Comparison of ENCODE assay signal across 17 mouse cellular contexts in genomic region chr10:15243460-15243859, GRCm38 (mm10).
"Had no signal": no experiment of that assay in that cellular context is flagged by ENCODE, and none has a peak within 500 bp of the region (broad histone marks: within the 10 kb centered on the region; RNA-seq: fewer than 3 reads in every experiment).

No protein-coding gene starts in this region.

- H3K27ac ChIP-seq: liver, embryonic 13.5 days; liver, embryonic 15.5 days; macrophage; midbrain, embryonic 13.5 days; midbrain, embryonic 15.5 days; neural tube, embryonic 12.5 days; stomach, embryonic 15.5 days; stomach, postnatal 0 days had no signal

- H3K4me1 ChIP-seq: liver, embryonic 13.5 days; liver, embryonic 15.5 days; megakaryocyte, embryonic 14.5 days; midbrain, embryonic 13.5 days; midbrain, embryonic 15.5 days; neural tube, embryonic 12.5 days; stomach, embryonic 15.5 days had no signal

- DNase-seq: liver, embryonic 13.5 days; liver, postnatal 0 days; lung, adult 2 months; lung, postnatal 14 days; right cerebral cortex, postnatal 14 days; thymus, adult 2 months; thymus, postnatal 14 days; thymus, postnatal 36 days had no signal

- H3K9ac ChIP-seq: liver, embryonic 13.5 days; liver, embryonic 15.5 days; liver, postnatal 0 days; midbrain, embryonic 13.5 days; midbrain, embryonic 15.5 days; neural tube, embryonic 12.5 days; stomach, embryonic 15.5 days had no signal

- H3K9me3 ChIP-seq: liver, embryonic 13.5 days; liver, embryonic 15.5 days; megakaryocyte, embryonic 14.5 days; midbrain, embryonic 13.5 days; midbrain, embryonic 15.5 days; neural tube, embryonic 12.5 days; stomach, embryonic 15.5 days had no signal

- H3K27me3 ChIP-seq: liver, embryonic 13.5 days; liver, embryonic 15.5 days; megakaryocyte, embryonic 14.5 days; midbrain, embryonic 13.5 days; midbrain, embryonic 15.5 days; neural tube, embryonic 12.5 days; stomach, embryonic 15.5 days had no signal

- H3K4me2 ChIP-seq: liver, embryonic 13.5 days; liver, embryonic 15.5 days; midbrain, embryonic 11.5 days; midbrain, embryonic 13.5 days; midbrain, embryonic 15.5 days; neural tube, embryonic 12.5 days; stomach, embryonic 15.5 days had no signal

- ATAC-seq: liver, postnatal 0 days; midbrain, embryonic 13.5 days; midbrain, embryonic 15.5 days had no signal

- H3K4me3 ChIP-seq: liver, embryonic 13.5 days; liver, embryonic 15.5 days; megakaryocyte, embryonic 14.5 days; midbrain, embryonic 13.5 days; midbrain, embryonic 15.5 days; neural tube, embryonic 12.5 days; stomach, embryonic 15.5 days had no signal

- H3K36me3 ChIP-seq: liver, embryonic 13.5 days; liver, embryonic 15.5 days; midbrain, embryonic 13.5 days; midbrain, embryonic 15.5 days; neural tube, embryonic 12.5 days; stomach, embryonic 15.5 days had no signal
